Mouse (Mus musculus) embryonic fibroblast, embryonic 13.5 days (primary cell): ENCODE results near the gene Gsc. TPM values are rescaled to one million over a fixed set of nuclear protein-coding genes. Genes with fewer than 3 reads are reported as not detected.

Experiments
- H3K27ac ChIP-seq: 2 replicates; pipeline ENCODE4 v1.5.1; 2012; ENCODE audit warnings: low read length, control low read depth, inconsistent platforms; ENCODE audit not compliant: insufficient read depth
- H3K4me1 ChIP-seq: 2 replicates; pipeline ENCODE4 v1.6.1; 2011; ENCODE audit warnings: low read length; ENCODE audit not compliant: control insufficient read depth, insufficient read depth
- H3K4me3 ChIP-seq: 2 replicates; pipeline ENCODE4 v1.5.1; 2011; ENCODE audit warnings: mild to moderate bottlenecking, control low read depth, low read length; ENCODE audit not compliant: insufficient read depth
- CTCF ChIP-seq: IDR thresholded peaks from 2 replicates; pipeline ENCODE4 v1.5.1; 2011; ENCODE audit warnings: mild to moderate bottlenecking, control low read depth, low read length, moderate library complexity, borderline replicate concordance; ENCODE audit not compliant: insufficient read depth
- POLR2A ChIP-seq: IDR thresholded peaks from 2 replicates; pipeline ENCODE4 v1.6.1; 2011; ENCODE audit warnings: low read depth, mild to moderate bottlenecking, control low read depth, low read length, moderate library complexity
- polyA plus RNA-seq: library from polyadenylated mRNA; stranded (reverse); fragments of >200 nt; gene quantifications from 2 replicates; pipeline ENCODE4 v1.2.4, GENCODE M21; 2011; ENCODE audit warnings: low read depth; ENCODE audit not compliant: missing spikeins, insufficient read length

Gsc gene
- polyA plus RNA-seq, 1 experiment = 1.9 TPM

GRCm38 (mm10) chr12:104426915-104427314 is 46.2 kb downstream of the Gsc start:
- no peak overlapping the region for H3K4me3 ChIP-seq
- H3K27ac ChIP-seq = no peak overlapping the region
- H3K4me1 ChIP-seq = peaks cover 10% of the 10 kb centered on the region
- TF ChIP-seq CTCF = peak; percentile 54; the same call in 1 of the 2 replicates
- no peak for TF ChIP-seq POLR2A

DNA sequence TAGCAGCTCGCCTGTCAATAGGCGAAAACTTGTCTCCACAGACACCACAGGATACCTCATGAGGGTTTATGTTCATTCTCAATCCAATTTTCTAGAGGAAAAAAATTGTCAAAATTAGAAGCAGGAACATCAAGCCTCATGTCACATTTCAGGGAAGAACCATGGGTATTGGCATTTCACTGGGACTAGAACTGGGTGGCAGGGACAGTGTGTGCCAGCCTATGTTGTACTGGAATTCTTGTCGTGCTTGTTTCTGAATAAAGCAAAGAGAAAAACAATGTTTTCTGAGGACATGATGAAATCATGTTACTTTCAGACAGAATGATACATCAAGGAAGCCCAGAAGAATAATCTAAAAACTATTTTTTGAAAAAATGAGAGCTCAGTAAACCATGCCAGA is 47.5 kb downstream of the Gsc start:
- Histone ChIP-seq H3K4me1 (peaks cover 6% of the 10 kb centered on the region; the same call in 1 of the 2 replicates), H3K4me3 (no peak overlapping the region), H3K27ac (no peak overlapping the region; the same call in 1 of the 2 replicates)
- TF ChIP-seq POLR2A (no peak), CTCF (no peak)

GRCm38 (mm10) chr12:104422615-104423392 is 50.3 kb downstream of the Gsc start:
- H3K27ac ChIP-seq = peak overlapping the region; percentile 65
- no peak for TF ChIP-seq POLR2A
- no peak for TF ChIP-seq CTCF
- no peak overlapping the region for H3K4me3 ChIP-seq
- peaks cover 9% of the 10 kb centered on the region; the same call in 1 of the 2 replicates for H3K4me1 ChIP-seq

Other genes starting within 250 kb of the Gsc start
- 54.6 and 89.6 TPM in 2 replicates for gene Serpina3g, start 237.1 kb downstream of the Gsc start, polyA plus RNA-seq
- gene Serpina3i, start 210.2 kb downstream of the Gsc start, polyA plus RNA-seq = 1.6 TPM in 2 replicates
- gene Serpina3j, start 158.8 kb downstream of the Gsc start, polyA plus RNA-seq = not detected in 2 replicates
- gene Serpina3k, start 134.8 kb downstream of the Gsc start, polyA plus RNA-seq = not detected in 2 replicates
- not detected in 2 replicates for gene Serpina3m, start 134.8 kb downstream of the Gsc start, polyA plus RNA-seq
- gene Serpina3n, start 66.6 kb downstream of the Gsc start, polyA plus RNA-seq = 3.0 and 7.2 TPM in 2 replicates